Mouse (Mus musculus): ENCODE data around the gene Zc2hc1b. TPM values are rescaled to one million over a fixed set of nuclear protein-coding genes. Genes with fewer than 3 reads are reported as not detected.

Zc2hc1b gene
- not detected for polyA plus RNA-seq (2017; shearing (Covaris generic))

GRCm38 (mm10) chr10:13177973-13178624, at the start of gene Zc2hc1b:
Gene Zc2hc1b (minus strand): TSS chr10:13178023.

GRCm38 (mm10) chr10:13192731-13193351, 15.0 kb upstream of the Zc2hc1b start, which contains the start of gene Ltv1:
Gene Ltv1 (minus strand): TSS chr10:13193168.

Other genes with a start within 250 kb of the Zc2hc1b start
- 19.8 TPM for gene Stx11, start 213.7 kb downstream of the Zc2hc1b start, polyA plus RNA-seq (2017; shearing (Covaris generic))
- gene Sf3b5, start 172.7 kb downstream of the Zc2hc1b start, polyA plus RNA-seq (2017; shearing (Covaris generic)): 39.2 TPM
- 9.0 TPM for gene Plagl1, start 117.5 kb downstream of the Zc2hc1b start, polyA plus RNA-seq (2017; shearing (Covaris generic))
- 60.1 TPM for gene Ltv1, start 15.1 kb upstream of the Zc2hc1b start, polyA plus RNA-seq (2017; shearing (Covaris generic))

All from CD4-positive, CD25-positive, alpha-beta regulatory T cell, adult 9 weeks (primary cell).